Mouse (Mus musculus): ENCODE data around the gene Pcp2.

Pcp2 gene

GRCm38 (mm10) chr8:3625445-3625844 is at the start of gene Pcp2:
Pcp2 (minus strand) TSS chr8:3625545.
- DNase-seq (ENCODE audit: low spot score) = no peak

- no peak for DNase-seq (ENCODE audit: low spot score)
Observed at GRCm38 (mm10) chr8:3674671-3675070, 49.3 kb upstream of the Pcp2 start.

GRCm38 (mm10) chr8:3671980-3672491 is 46.7 kb upstream of the Pcp2 start, which contains the start of gene Fcor:
Fcor (minus strand) TSS chr8:3672362.
- peak; percentile 81 for DNase-seq (ENCODE audit: low spot score)

- no peak for DNase-seq (ENCODE audit: low spot score)
Observed at GRCm38 (mm10) chr8:3670388-3670787, 45.0 kb upstream of the Pcp2 start.

- DNase-seq (ENCODE audit: low spot score) = no peak
Observed at GRCm38 (mm10) chr8:3665507-3665906, 40.2 kb upstream of the Pcp2 start, which contains the start of gene Mcemp1. Mcemp1 (plus strand) TSS chr8:3665754.

GRCm38 (mm10) chr8:3664405-3664804 is 39.1 kb upstream of the Pcp2 start:
- no peak for DNase-seq (ENCODE audit: low spot score)

- no peak for DNase-seq (ENCODE audit: low spot score)
Observed at GRCm38 (mm10) chr8:3660889-3661288, 35.5 kb upstream of the Pcp2 start.

- DNase-seq (ENCODE audit: low spot score) = no peak
Observed at GRCm38 (mm10) chr8:3656725-3657381, 31.5 kb upstream of the Pcp2 start.

GRCm38 (mm10) chr8:3655526-3655925 is 30.2 kb upstream of the Pcp2 start, which contains the start of gene Retn:
Retn (plus strand) TSS chr8:3655770.
- no peak for DNase-seq (ENCODE audit: low spot score)

GRCm38 (mm10) chr8:3654726-3655508 is 29.6 kb upstream of the Pcp2 start:
- DNase-seq (ENCODE audit: low spot score) = no peak

GRCm38 (mm10) chr8:3652845-3653244 is 27.5 kb upstream of the Pcp2 start:
- DNase-seq (ENCODE audit: low spot score) = no peak

- DNase-seq (ENCODE audit: low spot score) = no peak
Observed at GRCm38 (mm10) chr8:3648990-3649389, 23.6 kb upstream of the Pcp2 start.

- DNase-seq (ENCODE audit: low spot score) = no peak
Observed at GRCm38 (mm10) chr8:3648268-3648667, 22.9 kb upstream of the Pcp2 start.

GRCm38 (mm10) chr8:3647561-3647960 is 22.2 kb upstream of the Pcp2 start:
- no peak for DNase-seq (ENCODE audit: low spot score)

GRCm38 (mm10) chr8:3646824-3647531 is 21.6 kb upstream of the Pcp2 start:
- DNase-seq (ENCODE audit: low spot score) = no peak

- DNase-seq (ENCODE audit: low spot score) = peak; percentile 52
Observed at GRCm38 (mm10) chr8:3645804-3646203, 20.5 kb upstream of the Pcp2 start.

GRCm38 (mm10) chr8:3631478-3631875 is 6.1 kb upstream of the Pcp2 start:
- no peak for DNase-seq (ENCODE audit: low spot score)

GRCm38 (mm10) chr8:3630647-3631477 is 5.5 kb upstream of the Pcp2 start, which contains the start of gene Stxbp2:
Stxbp2 (plus strand) TSS chr8:3630955.
- peak; percentile 75 for DNase-seq (ENCODE audit: low spot score)

GRCm38 (mm10) chr8:3628014-3628413 is 2.7 kb upstream of the Pcp2 start:
- no peak for DNase-seq (ENCODE audit: low spot score)

- no peak for DNase-seq (ENCODE audit: low spot score)
Observed at GRCm38 (mm10) chr8:3626971-3627370, 1.6 kb upstream of the Pcp2 start.

- DNase-seq (ENCODE audit: low spot score) = no peak
Observed at GRCm38 (mm10) chr8:3622119-3622518, 3.2 kb downstream of the Pcp2 start.
